Mouse (Mus musculus) cerebellum, postnatal 14 days (tissue): ENCODE measurements at regions not wholly inside any gene's neighbourhood (a gene's known extent, or its start where the extent isn't known, plus 50 kb on each side); places are given as distances from the start of the nearest gene placed in this dataset.
"Not testable (repeated sequence)": the region's sequence is repeated elsewhere in the genome, so short reads cannot be mapped to it uniquely, and the experiment has no call there.

Experiments
- DNase-seq, 2 experiments: peaks; one replicate each; pipeline ENCODE4 v3.0.0; 2021; ENCODE audit warnings: mixed read lengths in 2 of 2

DNA sequence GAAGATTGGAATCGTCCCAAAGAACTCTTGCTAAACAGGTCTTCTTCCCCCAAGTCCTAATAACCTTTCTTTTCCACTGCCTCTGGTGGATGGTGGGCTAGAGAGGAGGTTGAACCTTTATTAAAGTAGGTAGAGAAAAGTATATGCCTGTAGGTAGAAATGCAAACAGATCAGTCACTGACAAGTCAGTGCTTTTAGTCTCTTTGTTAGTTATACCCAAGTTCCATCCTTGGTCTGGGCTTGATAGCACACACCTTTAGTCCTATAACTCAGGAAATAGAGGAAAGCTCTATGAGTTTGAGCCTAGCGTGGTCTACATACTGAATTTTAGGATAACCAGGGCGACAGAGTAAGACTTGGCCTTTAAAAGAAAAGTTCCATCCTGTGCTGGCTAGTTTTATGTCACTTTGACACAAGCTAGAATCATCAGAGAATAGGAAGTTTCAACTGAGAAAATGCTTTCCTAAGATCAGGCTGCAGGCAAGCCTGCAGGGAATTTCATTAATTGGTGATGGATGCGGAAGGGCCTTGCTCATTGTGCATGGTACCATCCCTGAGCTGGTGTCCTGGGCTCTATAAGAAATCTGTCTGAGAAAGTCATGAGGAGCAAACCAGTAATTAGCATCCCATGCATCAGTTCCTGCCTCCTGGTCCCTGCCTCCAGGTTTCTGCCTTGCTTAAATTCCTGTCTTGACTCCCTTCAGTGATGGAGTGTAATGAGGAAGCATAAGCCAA, 94.7 kb upstream of the Cpsf6 start:
- no peak for DNase-seq

DNA sequence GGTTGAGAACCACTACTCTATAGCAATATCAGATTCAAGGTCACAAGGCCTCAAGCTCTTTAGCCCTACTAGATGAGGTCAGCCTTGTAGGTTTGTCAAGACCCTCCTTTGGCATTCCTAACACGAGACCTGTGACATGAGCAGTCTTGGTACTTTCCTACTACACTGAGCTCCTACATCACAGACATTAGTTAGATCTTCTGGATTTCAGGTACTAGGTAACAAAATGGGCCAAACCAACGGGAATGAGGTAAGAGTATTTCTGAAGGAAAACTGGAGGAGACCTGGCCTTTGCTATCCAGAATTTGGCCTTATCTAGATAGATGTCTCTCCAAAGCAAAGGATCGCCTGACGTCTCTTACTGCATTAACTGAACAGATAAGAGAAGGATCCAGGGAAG, 93.7 kb upstream of the Cpsf6 start:
- no peak for DNase-seq

DNA sequence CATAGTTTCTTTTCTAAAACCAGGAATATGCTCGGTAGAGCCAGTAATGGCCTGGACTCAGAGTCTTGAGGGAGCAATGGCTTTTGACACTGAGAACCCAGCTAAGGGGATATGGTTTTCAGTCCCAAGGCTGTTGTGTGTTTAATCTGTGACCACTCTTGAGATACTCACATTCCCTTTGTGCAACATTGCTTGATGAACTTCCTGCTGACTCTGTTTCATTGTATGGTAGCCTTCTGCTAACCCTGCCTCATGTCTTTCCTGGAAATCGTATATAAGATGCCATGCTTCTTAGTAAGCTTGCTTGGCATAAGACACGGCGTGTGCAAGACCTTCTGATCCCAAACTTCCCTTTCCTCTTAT, 92.7 kb upstream of the Cpsf6 start:
- no peak for DNase-seq

DNA sequence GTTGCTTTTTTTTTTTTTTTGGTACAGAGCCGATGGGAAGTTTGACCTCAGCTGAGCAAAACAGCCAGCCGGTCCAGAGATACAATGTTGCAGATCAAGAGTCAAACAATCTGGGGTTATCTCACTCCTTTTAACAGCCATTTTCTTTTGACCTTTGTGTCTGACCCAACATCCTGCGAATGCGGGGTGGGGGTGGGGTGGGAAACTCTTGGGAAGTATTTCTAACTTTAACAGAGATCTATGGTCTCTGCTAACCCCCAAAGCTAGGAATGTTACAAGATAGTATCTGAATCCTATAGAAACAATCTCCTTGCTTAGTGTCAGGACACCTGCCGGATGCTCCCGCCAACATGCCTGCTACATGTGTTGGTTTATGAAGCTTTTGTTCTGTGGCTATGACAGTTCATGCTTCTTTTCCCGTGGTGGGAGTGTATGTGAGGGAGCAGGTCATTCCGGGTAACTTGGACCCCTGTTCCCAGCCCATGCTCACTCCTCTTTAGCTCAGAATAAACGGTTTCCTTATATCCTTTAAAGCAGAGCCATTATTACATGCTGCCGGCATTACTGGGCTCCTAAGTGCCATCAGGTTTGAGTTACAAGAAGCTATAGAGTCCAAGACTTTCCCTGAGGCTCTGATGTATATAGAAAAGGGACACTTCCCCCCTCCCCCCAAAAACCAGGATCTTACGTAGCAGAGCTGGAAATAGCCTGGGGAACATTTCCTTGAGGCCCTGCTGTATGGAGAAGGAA, 92.2 kb upstream of the Cpsf6 start:
- no peak for DNase-seq

DNA sequence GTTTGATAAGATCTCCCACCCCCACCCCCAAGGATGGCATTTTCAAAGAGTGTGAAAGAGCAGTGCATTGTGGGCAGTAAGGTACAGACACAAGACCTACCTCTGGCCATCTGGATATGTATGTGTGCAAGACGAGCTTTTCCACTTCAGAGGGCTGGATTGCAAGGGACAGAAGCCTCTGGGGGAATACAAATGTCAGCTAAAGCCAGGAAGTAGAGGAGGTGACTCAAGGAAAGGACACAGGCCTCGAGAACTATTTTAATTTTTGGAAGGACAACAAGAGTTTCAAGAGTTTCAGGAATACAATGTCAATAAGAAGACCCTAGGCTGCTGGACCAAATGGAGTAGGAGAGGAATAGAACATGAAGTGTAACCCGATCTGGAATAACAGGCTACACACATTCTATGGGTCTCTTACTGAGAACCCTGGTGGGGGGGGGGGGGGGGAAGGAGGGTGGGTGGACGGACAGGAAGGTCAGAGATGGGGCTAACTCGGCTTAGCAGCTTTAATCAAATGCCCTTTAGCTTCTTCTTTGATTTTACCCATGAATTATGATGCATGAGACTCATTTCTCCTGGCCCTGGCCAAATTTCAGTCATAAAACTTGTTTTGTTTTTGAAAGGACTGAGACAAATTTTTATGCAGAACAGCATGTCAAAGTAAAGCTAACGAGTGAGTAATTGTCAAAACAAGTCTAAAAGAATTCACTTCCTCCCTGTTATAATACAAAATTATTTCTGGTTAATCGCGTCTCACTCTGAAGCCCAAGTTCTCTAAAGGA, 91.4 kb upstream of the Cpsf6 start:
- DNase-seq: no peak

DNA sequence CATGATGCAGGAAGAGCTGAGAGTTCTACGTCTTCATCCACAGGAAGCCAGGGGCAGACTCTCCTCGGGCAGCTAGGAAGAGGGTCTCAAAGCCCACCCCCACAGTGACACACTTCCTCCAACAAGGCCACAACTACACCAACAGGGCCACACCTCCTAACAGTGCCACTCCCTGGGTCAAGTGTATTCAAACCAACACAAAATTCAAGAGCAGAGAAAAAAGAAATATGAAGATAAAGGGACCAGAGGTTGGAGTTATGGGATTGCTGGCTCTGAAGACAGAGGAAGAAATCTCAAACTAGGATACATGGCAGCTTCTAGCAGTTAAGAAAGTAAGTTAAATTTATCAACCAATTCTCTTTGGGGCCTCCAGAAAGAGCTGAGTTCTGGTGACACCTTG, 90.7 kb upstream of the Cpsf6 start:
- DNase-seq: no peak

DNA sequence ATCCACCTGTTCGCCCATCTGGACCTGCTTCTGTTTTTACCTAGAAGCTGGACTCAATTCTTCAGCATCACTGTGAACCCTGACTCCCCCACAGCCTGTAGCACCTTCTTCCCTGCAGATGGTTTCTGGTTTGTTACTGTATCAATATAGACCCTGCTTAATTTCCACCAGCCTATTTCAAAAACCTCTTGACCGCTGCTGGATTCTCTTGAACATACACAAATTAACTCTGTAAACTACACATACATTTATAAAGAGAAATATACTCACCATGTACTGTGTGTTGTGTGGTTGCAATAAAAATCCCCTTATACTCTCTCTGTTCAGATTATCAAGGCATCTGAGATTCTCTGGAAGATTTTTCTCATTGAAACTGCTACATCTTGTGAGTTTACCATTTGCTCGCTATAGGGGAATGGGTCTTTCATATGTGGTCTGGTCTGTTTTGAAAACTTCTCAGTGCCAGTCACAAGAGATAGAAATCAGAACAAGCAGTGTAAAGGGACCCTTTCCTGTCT, 89.8 kb upstream of the Cpsf6 start:
- DNase-seq: no peak

DNA sequence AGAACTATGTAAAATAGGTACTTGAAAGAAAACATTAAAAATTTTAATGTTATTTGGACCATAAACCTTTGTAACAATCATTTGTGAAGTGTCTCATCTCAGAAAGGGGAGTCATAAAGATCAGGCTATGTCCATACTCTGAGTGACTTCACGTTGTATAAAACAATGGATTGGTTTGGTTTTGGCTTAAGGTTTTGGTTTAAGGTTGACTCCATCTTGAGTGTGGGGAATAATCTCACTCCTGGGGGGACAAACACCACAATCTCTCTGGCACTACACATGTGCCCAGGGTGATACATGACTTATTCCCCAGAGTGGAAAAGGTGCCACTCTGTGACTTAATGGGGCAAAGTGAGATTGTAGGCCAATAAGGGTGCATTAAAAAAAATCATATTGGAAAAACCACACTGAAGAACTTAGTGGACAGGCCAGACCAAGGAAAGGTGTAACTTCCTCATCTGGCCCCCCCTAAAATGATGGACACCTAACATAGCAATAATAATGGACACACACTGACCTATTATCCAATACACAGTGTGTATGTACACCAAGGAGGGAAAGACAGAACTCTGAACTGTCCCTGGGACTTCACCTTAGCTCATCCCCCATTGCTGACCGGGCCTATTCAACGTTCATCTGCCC, 89.2 kb upstream of the Cpsf6 start:
- DNase-seq: no peak

DNA sequence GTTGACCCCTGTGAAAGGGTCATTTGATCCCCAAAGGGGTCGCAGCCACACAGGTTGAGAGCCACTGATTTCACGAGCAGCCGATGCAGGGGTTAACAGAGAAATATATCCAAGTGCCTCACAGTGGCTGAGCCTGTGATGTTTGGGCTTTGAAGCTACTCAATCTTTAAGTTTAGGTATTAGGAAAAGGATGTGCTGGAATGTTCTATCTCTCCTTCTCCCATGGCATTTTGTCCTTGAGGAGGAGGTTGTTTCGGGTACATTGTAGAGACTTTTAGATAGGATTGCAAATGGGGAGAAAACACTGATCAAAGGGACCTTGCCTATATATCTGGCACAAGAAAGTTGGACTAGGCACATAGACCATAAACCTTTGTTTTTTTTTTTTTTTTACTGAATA, 88.6 kb upstream of the Cpsf6 start:
- DNase-seq: no peak

DNA sequence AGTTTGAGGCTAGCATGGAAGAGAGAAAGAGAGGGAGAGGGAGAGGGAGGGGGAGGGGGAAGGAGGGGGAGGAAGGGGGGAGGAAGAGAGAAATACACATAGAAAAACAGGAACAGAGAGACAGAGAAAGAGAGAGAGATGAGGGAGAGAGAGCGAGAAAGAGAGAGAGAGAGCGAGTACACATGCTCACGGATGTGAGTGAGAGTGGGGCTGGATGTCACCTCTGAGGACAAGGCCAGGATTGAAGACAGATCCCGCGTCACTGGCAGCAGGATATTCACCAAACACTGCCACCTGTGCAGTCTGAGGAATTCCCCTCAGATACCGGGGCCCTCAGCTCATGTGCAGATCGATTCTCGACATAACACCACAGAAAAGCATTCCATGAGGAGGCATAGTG, 87.3 kb upstream of the Cpsf6 start:
- DNase-seq: no peak

DNA sequence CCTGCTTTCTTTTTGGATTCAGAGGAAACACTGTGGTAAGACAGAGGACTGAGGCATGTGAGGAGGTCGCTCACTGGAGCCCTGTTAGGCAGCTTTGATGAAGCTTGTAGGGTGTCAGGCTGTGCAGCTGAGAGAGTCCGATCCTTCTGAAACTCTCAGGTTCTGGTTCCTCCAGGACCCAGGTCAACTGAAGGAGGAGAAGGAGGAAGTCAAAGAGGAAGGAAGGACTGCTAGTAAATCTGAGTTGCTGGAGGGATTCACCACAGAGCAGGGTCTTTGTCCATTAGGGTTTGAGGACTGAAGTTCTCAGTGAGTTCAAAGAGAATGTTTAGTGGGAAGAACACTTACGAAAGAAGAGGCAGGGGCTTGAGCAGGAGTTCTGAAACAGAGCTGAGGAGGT, 86.6 kb upstream of the Cpsf6 start:
- DNase-seq: no peak

DNA sequence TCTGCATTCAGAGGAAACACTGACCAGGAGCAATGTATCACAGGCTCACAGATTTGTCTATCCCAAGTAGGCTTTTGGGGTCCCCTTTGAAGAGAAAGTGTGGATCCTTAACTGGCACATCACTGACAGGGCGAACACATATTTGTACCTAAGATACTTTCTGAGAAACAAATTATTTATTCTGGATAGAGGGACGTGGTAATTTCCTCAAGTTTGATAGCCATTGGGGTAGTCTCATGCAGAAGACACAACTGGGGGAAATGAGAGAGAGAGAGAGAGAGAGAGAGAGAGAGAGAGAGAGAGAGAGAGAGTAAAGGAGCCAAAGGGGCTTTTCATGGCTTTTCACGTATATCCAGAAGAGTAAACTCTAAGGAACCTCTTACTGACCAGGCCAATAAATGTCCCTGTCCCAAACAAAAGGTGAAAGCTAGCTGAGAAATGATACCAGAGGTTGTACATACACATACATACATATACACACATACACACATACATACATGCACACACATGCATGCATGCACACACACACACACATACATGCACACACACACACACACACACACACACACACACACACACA, 85.9 kb upstream of the Cpsf6 start:
- no peak for DNase-seq

DNA sequence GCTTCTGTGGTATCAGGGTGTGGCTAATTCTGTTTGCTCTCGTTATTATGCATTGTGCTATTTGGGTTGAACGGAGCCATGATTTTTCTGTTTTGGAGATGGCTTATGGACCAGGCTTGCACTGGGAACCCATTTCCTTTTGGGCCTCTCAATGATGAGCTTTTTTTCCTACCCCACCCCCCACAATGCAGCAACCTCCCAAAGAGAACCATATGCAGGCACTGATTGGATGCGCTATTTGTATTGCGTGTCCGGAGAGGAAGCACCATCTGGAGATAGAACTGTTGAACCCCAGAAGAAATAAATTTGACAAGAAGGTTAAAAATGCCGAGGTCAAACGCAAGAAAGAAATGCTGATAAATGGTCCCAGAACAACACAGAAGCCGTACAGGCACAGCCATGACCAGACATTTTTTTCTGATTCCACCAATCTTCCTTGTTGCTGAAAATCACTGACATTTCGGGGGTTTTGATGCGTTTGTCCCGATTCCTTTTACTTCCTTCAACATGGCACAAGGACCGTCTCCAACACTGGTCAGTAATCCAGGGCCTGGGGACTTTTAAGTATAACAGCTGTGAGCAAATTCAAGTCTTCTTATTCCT, 85.3 kb upstream of the Cpsf6 start:
- DNase-seq: no peak

DNA sequence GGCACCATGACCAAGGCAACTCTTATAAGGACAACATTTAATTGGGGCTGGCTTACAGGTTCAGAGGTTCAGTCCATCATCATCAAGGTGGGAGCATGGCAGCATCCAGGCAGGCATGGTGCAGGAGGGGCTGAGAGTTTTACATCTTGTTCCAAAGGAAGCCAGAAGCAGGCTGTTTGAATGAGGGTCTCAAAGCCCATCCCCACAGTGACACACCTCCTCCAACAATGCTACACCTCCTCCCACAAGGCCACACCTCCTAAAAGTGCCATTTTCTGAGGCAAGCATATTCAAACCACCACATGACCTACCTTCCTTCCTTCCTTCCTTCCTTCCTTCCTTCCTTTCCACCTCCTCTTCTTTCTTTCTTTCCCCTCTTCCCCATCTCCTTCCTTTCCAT, 84.5 kb upstream of the Cpsf6 start:
- DNase-seq: not testable (repeated sequence)

DNA sequence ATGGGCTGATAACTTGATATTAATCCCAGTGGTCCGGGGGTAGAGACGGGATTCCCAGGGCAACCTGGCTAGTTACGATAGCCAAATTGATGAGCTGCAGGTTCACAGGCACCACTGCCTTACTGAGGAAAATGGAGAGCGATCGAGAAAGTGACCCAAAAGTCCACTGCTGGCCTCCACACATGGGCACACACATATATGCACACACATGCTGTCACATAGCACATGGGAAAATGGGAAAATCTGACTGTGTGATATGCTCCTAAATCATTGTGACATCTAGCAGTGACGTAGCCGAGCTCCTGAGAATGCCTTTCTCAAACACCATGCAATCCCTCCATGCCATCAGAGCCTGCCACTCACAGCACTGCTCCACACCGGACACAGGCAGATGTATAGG, 83.8 kb upstream of the Cpsf6 start:
- no peak for DNase-seq

DNA sequence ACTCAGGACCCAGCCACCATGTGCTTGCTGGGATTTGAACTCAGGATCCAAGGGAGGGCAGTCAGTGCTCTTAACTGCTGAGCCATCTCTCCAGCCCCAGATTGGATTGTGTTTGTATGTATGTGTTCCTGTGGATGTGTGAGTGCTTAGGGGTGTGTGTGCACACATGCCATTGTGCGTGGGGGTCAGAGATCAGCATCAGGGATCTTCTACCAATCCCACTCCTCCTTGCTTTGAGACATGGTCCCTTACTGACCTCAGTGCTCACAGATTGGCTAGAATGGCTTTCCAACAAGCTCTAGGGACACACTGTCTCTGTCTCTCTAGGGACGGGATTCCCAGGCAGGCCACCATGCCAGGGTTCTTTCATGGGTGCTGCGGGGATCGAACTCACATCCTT, 83.1 kb upstream of the Cpsf6 start:
- DNase-seq: no peak

DNA sequence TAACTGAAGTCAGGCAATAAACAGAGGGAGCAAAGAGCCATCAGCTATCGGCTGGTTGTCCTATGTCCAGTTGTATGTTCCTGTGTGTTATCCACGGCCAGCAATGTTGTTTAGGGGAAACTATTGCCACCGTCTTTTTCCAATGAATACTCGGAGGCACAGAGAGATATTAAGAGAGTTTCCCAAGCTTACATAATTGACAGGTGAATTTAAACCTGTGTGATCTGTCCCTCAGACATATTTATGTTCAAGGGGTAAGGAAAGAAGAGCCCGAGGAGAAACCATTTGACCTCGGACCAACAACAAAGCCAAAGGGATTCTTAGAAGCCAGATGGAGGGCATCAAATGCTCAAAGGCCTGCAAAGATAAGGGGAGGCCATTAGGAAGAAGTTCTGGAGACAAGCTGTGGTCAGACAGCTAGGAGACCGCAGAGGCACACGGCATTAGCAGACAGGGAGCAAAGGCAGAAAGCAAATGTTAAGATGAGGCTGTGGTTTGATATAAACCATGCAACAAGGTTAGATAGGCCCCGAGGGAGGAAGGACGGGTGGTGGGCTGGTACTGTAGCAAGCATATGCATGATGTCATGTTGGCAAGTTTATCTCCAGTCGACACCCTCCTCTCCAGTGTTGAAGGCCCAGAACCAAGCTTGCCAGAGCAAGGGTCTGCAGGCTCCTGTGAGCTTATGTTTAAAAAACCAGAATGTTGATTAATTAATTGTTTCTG, 82.1 kb upstream of the Cpsf6 start:
- DNase-seq: no peak

DNA sequence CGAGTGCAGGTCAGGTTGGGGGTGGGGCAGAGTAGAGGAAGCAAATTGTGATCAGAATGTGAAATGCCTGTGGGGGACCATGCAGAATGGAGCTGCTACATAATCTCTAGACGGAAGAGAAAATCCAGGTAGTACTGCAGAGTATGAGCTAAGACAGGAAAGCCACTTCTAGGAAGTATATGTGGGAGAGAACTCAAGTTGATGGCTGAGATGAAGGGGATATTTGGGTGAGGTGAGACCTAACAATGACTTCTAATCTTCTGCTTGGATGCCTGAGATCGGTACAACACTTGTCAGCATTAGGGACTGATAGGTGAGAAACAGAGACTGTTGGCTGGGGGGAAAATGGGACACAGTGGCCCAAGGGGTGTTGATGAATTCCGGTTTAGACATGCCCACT, 81.4 kb upstream of the Cpsf6 start:
- no peak for DNase-seq

DNA sequence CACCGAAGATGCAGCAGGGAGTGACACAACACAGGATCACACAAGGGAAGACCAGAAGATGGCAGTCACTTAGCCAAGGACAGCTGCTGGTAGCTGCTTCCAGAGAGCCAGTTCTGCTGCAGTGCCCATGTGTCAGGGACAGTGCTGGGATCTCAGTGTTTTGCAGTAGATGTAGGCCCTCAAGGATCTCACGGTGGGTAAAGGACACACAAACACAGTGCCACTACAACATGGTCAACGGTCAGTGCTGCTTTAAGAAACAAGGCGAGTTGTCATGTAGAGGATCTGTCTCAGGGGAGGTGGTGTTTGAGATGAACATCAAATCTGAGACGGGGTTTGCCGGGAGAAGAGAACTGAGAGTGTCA, 80.5 kb upstream of the Cpsf6 start:
- no peak for DNase-seq

DNA sequence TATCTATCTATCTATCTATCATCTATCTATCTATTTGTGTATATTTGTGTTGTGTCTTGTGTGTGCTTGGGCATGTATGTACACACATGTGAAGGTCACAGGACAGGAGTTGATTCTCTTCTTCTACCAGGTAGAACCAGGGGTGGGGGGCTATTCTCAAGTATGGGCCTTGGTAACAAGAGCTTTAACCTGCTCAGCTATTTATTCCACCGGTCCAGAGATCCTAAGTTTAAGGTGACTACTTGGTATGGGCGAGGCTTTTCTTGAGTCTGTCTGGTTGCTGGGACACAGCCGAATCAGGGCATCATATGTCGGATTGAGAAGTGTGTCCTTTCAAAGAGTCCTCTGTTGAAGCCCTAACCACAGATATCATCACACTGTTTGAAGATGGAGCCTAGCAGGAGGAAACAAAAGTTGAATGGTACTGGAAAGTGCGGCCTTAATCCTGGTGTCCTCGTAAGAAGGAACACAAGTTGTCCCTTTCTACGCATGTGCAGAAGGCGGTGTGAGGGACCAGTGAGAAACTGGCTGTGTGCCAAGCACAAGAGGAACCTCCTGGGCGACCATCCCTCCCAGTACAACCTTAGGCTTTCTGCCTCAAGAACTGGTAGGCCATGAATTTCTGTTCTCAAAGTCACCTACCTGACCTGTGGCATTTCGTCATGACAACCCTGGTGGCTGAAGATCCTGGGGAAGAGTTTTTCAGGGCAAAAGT, 80.0 kb upstream of the Cpsf6 start:
- peak in 1 of 2 experiments; percentile 15 for DNase-seq

DNA sequence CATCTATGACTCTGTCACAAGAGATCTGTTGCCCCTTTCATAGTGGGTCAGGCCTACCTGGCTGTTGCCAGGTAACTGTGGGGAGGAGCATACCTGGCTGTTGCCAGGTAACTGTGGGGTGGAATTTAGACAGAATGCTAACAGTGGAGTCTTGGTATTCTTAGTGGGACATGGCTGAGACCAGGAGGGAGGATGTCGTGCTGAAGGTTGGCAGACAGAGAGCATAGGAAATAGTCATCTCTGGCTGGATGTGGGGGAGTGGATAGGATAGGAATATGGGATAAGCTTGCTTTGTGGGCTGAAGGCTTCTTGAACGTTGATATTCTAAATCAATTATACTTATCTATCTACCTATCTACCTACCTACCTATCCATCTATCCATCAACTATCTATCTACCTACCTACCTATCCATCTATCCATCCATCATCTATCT, 79.2 kb upstream of the Cpsf6 start:
- no peak for DNase-seq
